Mouse (Mus musculus) ZHBTc4 (cell line): ENCODE measurements around the gene Ceacam10.

Source experiments
- DNase-seq: peaks from one replicate; pipeline ENCODE4 v3.0.0-alpha.2; 2011; ENCODE audit warnings: low read depth, low spot score

The Ceacam10 gene

DNA sequence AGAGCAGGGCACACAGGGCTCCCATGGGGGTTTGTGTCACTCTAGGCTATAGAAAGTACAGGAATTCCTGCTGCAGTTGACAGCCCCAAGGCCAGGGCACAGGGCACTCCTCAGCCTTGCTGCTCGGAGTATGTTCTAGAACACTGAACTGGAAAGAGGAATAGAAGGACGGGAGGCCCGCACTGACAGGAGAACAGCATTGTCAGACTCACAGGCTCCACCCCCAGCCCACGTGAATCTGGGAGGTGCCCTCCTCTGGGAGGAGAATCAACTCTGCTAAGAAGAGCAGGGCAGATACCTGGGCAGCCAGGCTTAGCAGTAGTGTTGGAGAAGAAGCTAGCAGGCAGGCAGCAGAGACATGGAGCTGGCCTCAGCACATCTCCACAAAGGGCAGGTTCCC is at the start of gene Ceacam10:
Gene Ceacam10, plus strand, starts transcription at position 289 of the 400 bp plus-strand sequence.
- peak; percentile 75 for DNase-seq

- peak; percentile 16 for DNase-seq
These were observed 40.9 kb upstream of the Ceacam10 start for GRCm38 (mm10) chr7:24735970-24736670.

DNA sequence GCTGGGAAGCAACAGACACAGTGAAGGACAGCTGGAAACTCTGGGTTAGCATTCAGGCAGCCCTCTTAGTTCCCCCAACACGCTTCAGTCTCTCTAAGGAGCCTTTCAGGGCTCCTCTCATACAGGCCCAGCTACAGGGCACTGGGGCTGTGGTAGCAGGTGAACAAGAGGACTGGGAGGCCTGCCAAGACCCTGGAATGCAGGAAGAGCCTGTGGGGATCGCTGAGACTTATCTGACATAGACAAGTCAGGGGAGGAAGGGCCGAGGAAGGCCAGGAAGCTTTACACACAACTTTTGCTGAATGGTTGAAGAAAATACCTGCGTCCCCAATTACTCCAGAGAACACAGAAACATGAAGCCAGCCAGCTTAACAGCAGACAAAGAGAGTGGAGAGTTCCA is 26.3 kb upstream of the Ceacam10 start:
- no peak for DNase-seq

DNA sequence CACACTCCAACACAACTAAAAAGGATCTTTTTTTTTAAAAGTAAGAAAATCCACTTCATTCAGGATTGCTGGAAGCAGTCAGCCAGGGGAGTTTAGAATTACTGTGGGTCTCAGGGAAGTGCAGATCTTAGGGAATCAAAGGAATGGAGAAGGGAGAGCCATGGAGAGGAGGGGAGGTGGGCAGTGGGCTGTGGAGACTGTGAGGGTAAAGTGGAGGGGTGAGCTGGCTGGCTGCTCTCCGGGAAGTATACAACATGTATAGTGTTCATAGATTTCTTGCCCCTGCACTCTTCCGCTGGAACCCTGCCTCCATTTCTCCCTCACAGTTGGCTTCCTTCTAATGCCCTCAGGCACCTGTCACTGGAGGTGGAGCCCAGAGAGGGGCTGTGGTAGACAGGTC is 25.4 kb upstream of the Ceacam10 start:
- no peak for DNase-seq

DNA sequence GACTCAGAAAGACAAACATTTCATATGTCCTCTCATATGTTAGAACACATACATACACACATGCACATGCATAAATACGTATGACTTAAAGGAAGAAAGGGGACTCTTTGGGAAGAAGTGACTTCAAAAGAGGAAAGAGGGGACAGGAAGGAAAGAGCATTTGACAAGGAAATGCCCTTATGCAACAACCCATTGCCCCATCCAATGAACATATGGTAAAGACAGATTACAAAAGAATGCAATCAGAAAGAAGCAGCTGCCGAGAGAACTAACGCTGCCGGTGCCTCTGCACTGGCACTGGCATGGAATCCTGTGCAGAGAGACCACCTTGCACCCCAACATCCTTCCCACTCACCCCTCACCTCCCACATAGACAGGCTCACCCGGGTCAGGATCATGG is 23.5 kb upstream of the Ceacam10 start:
- no peak for DNase-seq

DNA sequence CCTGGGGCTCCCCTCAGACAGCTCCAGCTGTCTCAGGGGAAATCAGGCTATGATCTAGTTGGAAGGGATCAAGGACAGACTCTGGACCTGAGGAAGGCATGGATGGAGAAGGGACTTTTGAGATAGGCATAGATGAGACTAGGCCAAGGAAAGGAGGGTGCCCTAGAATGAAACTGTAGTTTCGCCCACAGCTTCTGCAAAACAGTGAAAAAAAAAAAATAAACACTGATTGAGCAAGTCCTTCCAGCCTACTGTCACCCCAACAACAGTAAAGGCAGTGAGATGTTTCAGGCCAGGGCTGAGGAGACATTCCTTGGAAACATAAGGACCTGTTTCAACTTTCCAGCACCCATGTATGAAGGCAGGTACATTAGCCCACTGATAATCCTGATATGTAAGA is 18.5 kb upstream of the Ceacam10 start:
- no peak for DNase-seq

DNA sequence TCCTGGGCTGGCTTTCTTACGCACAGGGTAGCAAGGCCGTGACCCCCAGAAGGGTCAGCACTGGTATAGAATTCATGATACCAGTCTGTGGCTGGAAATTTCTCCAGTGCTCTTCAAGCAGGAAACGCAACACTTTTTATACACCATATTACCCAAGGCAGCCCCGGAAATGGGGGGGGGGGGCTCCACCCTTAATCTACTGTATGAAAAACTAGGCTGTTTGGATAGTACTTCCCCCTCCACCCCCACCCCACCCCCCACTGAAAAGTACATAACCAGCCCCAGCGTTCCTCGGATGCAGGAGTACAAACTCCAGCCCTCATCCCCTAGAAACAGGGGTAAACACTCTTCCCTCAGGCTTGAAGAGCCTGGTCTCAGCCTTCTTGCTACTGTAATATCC is 16.8 kb upstream of the Ceacam10 start, which contains the start of gene Cd177:
Gene Cd177, minus strand, starts transcription at position 101 of the 400 bp plus-strand sequence.
- DNase-seq = no peak

- no peak for DNase-seq
These were observed 15.8 kb upstream of the Ceacam10 start for GRCm38 (mm10) chr7:24761161-24761560.

- no peak for DNase-seq
These were observed 14.4 kb upstream of the Ceacam10 start for GRCm38 (mm10) chr7:24762574-24762973.

- peak; percentile 64 for DNase-seq
These were observed 5.6 kb upstream of the Ceacam10 start for GRCm38 (mm10) chr7:24771361-24771760.

GRCm38 (mm10) chr7:24773942-24774535 is 3.0 kb upstream of the Ceacam10 start:
- no peak for DNase-seq

DNA sequence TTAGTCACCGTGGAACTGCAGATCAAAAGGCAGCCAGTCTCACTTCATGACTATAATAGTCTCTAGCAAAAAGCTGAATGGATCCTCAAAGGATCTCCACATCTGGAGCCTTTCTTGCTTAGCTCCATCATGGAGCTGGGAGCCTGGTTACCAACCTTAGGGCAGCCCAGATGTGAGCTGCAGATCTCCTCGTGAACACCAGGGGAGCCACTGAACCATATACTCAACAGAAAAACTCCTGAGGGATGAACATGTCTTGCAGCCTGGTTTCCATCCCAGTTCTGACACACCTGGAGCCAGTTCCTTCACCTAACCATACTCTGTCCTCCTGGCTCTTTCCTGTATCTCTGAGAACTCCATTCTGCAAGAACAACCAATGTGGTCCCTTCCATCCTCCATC is 861 bp upstream of the Ceacam10 start:
- DNase-seq = peak; percentile 69

DNA sequence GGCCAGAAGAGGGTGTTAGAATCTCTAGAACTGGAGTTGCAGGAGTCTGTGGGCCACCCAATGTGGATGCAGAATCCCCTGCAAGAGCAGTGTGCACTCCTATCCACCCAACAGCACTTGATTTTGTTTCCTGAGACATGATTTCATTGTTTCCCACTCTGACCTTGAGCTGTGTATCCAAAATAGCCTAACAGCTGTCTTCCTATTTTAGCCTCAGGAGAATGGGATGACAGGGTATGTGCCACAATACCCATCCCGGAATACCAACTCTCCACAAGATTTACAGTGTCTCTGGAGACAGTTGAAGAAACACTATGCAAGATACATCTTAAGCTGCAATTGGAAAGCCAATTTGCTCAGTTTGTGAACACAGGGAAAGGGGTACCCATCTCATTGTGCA is 20.9 kb downstream of the Ceacam10 start:
- peak; percentile 55 for DNase-seq

GRCm38 (mm10) chr7:24802149-24802767 is 25.3 kb downstream of the Ceacam10 start:
- no peak for DNase-seq

DNA sequence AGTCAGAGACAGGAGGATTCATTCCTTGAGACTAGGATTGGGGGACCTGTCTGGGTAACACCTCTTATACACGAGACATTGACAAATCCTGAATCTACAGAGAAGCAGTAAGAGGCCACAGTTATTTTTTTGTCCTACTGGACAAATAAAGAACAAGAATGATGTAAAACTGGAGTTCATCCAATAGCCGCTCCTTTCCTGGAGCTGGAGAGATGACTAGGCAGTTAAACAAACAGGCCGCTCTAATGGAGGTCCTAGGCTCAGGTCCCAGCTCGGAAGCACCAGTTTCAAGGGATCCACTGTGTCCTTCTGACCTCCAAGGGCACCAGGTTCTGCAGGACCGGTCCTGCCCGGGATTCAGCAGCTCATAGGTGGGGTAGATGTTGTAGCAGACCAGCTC is 27.8 kb downstream of the Ceacam10 start:
- peak; percentile 26 for DNase-seq

- DNase-seq = peak; percentile 94
These were observed 32.0 kb downstream of the Ceacam10 start for GRCm38 (mm10) chr7:24809041-24809440.

DNA sequence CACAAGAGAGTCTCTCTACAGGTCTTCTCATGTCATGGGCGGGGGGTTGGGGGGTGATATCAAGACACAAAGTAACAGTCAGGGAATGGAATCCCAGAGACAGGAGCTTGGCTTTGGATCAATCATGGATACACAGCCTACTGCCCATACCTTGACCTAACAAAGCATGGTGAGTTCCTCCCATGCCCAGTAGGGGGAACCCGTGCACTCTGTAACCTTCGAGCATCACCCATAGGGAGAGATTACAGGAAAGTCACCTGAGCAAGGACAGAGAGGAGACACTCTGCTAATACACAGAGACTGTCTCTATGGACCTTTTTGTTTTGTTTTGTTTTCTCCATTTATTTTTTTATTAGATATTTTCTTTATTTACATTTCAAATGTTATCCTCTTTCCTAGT is 40.5 kb downstream of the Ceacam10 start:
- peak; percentile 91 for DNase-seq

- DNase-seq = no peak
These were observed 47.4 kb downstream of the Ceacam10 start for GRCm38 (mm10) chr7:24824452-24824851.

- no peak for DNase-seq
These were observed 50.2 kb downstream of the Ceacam10 start for GRCm38 (mm10) chr7:24827181-24827580.
